ENCODE assay signal across 9 mouse cellular contexts in the genomic region with DNA sequence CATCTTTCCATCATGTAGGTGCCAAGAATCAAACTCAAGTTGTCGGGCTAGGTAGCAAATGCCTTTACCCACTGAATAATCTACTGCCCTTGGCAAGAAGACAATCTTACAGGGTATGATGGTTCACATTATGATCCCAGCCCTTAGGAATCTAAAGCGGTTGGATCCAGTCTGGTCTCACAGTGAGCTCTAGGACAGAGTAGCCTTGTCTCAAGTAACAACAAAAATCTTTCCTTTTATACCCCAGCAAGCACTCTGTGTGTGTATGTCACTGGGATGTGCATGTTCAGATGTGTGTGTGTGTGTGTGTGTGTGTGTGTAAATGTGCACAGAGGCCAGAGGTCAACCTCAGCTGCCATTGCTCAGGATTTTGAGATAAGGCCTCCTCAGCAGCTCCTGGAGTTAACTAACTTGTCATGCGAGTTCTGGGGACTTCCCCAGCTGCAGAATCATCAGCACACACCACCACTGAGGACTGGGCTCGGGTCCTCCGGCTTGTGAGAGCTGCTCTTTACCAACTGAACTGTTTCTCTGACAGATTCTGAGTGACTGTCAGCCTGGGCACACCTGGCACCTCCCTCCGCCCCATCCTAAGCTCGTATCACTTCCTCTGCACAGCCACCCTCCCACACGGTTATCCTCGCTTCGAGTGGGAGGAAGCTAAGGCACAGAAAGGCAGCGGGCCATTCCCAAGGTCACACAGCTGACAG. TPM values are rescaled to one million over a fixed set of nuclear protein-coding genes. Genes with fewer than 3 reads are reported as not detected.
DNase-seq lines count a peak whose midpoint lies in the region; ATAC-seq and TF ChIP-seq lines count a peak whose summit lies in the region.
"Had no signal": no experiment of that assay in that cellular context is flagged by ENCODE, and none has a peak within 500 bp of the region (broad histone marks: within the 10 kb centered on the region; RNA-seq: fewer than 3 reads in every experiment).

No protein-coding gene starts in this region.

- H3K9me3 ChIP-seq in liver, postnatal 0 days (ENCODE audit: low read length), result no peaks in the 10 kb centered on the region

- 0 out of 2 replicates have a peak overlapping the region, but pooled peaks have one; percentile 23 for H3K9ac ChIP-seq in liver, postnatal 0 days (replicated peaks)

- no peak for TF ChIP-seq CTCF in liver, postnatal 0 days (IDR thresholded peaks at IDR 0.05; ENCODE audit: low read depth)

- H3K4me1 ChIP-seq in liver, postnatal 0 days (ENCODE audit: insufficient read depth), result peaks cover 57% of the 10 kb centered on the region

- TF ChIP-seq EP300 in liver, postnatal 0 days (IDR thresholded peaks at IDR 0.05; ENCODE audit: low read depth), result no peak

- no peaks in the 10 kb centered on the region; the same call in 1 of the 2 replicates for H3K36me3 ChIP-seq in liver, postnatal 0 days (replicated peaks; ENCODE audit: insufficient read depth, low read length)

- WGBS in liver, postnatal 0 days (ENCODE audit: insufficient replicate concordance), result 28% methylated on average over 11 of the region's 11 CpGs

- H3K4me2 ChIP-seq in liver, postnatal 0 days (ENCODE audit: low read depth, low read length), result peak overlapping the region; percentile 42

- no peaks in the 10 kb centered on the region for H3K27me3 ChIP-seq in liver, postnatal 0 days (ENCODE audit: insufficient read depth, low read length)

- peak; percentile 45 for DNase-seq in adrenal gland, postnatal 14 days
- no peak for DNase-seq in adrenal gland, postnatal 25 days
- peak; percentile 54 for DNase-seq in ovary, postnatal 36 days (ENCODE audit: low spot score)
- DNase-seq in ovary, postnatal 14 days (ENCODE audit: low spot score), result no peak
- DNase-seq in liver, postnatal 0 days, result no peak
- DNase-seq in yolk sac, embryonic 10.5 days (ENCODE audit: low spot score), result peak; percentile 57
- no peak for DNase-seq in gastrocnemius, adult 8-10 months (ENCODE audit: low spot score in 2 of 2)
- DNase-seq: cerebellum, postnatal 36 days had no signal

- H3K27ac ChIP-seq in liver, postnatal 0 days (ENCODE audit: low read depth), result peak overlapping the region; percentile 93

- ATAC-seq in liver, postnatal 0 days, result no peak
- ATAC-seq in cerebellum, adult (ENCODE audit: insufficient number of reproducible peaks, low FRiP score, low TSS enrichment), result no peak

- H3K4me3 ChIP-seq in liver, postnatal 0 days (ENCODE audit: low read depth, low read length), result no peak overlapping the region

RNA-seq across cellular contexts. Expression of a gene that starts 5.8 kb away (rescaled TPM):
- total RNA-seq in adrenal gland, postnatal 14 days (2021), result 22.1 and 26.0 TPM in 2 replicates
- 28.4 and 31.9 TPM in 2 replicates for total RNA-seq in adrenal gland, postnatal 25 days (2021)
- polyA plus RNA-seq in liver, postnatal 0 days (2015; fragmentation: Nextera tagmentation; extraction: Ambion mirVana), result 18.5 and 18.8 TPM in 2 replicates
- 10 to 100 TPM; 17.3 to 22.2 (median 18.0) TPM for total RNA-seq in gastrocnemius, adult 8-10 months (2022)

RNA-seq across cellular contexts. Expression of a gene that starts 24.0 kb away (rescaled TPM):
- total RNA-seq in adrenal gland, postnatal 14 days (2021), result 6.2 and 7.4 TPM in 2 replicates
- total RNA-seq in adrenal gland, postnatal 25 days (2021), result 2.2 and 3.1 TPM in 2 replicates
- 0.94 and 1.1 TPM in 2 replicates for polyA plus RNA-seq in liver, postnatal 0 days (2015; fragmentation: Nextera tagmentation; extraction: Ambion mirVana)
- total RNA-seq in gastrocnemius, adult 8-10 months (2022), result 1 to 10 TPM; 2.4 to 6.3 (median 4.3) TPM

RNA-seq across cellular contexts. Expression of a gene that starts 37.1 kb away (rescaled TPM):
- 0.30 TPM in 1 of 2 replicates, not detected in the other for total RNA-seq in adrenal gland, postnatal 14 days (2021)
- total RNA-seq in adrenal gland, postnatal 25 days (2021), result not detected in 2 replicates
- polyA plus RNA-seq in liver, postnatal 0 days (2015; fragmentation: Nextera tagmentation; extraction: Ambion mirVana), result 1.2 and 2.1 TPM in 2 replicates
- total RNA-seq in gastrocnemius, adult 8-10 months (2022), result 1 to 10 TPM; 2.6 to 6.1 (median 3.5) TPM

Comparison
In these comparisons a context has a peak if more than half of its experiments do, and no peak if none do; other contexts are left out.
1. DNase-seq: peak in adrenal gland, postnatal 14 days (single experiment), ovary, postnatal 36 days (single experiment) and yolk sac, embryonic 10.5 days (single experiment); none in adrenal gland, postnatal 25 days (single experiment), ovary, postnatal 14 days (single experiment), liver, postnatal 0 days (single experiment) and gastrocnemius, adult 8-10 months (0 of 2).